Mouse (Mus musculus): ENCODE results near the gene Adam12.

Adam12 gene

DNA sequence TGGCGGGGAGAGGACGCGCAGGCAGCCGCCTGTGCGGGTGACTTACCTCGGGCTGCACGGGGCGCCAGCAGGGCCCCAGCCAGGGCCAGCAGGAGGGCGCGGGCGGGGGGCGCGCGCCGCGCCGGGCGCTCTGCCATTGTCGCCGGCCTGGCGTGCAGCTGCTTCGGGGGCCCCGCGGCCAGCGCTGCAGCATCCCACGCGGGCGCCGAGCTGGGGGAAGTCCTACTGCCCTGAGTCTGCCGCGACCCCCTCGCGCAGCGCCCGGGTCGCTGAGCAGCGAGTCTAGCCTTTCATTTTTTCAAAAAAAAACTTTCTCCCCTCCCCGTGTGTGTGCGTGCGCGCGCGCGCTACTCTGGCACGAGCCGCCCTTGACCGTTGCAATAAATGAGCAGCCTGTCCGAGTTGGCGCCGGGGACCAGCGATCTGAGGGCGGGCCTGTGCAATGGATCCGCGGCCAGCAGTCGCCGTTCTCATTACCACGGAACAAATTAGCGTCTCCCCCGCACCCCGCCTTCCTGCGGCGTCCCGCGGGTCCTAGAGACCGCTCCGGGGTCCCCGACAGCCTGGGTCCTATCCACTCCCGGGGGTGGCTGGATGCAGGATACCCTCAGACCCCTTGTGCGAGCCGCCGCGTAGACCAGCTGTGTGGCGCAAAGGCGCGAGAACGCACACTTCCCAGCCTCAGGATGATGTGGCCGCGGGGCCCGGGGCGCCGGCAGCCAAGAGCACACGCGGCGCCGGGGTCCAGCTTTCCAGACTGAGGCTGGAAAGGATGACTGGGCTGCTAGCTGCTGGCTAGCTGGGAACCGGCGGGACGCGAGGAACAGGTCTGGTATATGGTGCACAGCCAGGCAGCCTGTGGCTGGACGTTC lies 7.0 kb downstream of the Adam12 start:
- DNase-seq (ENCODE audit: low spot score), result peak; percentile 51

DNA sequence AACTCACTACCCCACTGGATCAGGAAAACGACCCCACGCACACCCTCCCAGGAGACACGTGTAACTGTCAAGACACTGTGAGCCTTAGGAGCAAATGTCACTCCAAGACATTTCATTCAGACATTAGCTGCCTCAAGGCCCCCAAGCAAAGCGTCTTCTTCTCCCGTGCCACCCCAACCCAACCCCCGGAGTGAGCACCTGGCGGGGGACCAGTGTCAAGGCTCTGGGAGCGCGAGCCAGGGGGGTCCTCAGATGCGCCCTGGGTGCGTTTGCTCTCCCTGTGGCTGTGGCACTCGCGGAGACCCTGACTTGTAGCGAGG lies 7.6 kb downstream of the Adam12 start:
- DNase-seq (ENCODE audit: low spot score), result no peak

DNA sequence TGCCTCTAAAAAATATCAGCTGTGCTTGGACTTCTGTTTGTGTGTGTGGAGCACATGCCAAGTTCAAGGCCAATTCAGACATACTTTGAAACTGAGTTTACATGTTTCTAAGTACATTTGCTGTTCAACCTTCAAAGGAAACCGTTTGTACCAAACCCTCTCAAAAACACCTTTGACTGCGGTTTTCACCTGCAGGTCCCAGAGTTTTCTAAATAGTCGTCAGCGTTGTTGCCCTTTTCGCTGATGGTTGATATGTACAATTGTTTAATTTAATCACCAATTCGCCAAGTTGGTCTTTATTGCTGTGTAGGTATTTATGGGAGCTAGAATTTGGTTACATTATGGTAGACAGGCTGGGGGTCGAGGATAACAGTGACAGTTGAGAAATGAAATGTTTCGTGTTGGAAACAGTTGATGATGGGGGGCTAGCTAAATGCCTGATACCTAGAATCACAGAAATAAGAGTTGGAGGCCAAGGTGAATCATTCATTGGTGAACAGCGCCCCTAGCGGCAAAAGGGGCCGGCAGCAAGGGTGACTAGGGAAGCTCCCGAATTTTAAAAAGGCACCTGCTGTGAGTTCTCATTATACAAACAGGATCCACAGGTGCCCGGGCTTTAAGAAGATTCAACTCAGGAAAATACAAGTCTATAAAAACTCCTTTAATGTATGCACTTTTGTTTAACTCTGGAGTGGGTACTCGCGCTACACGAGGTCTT lies 8.3 kb downstream of the Adam12 start:
- peak; percentile 73 for DNase-seq (ENCODE audit: low spot score)

DNA sequence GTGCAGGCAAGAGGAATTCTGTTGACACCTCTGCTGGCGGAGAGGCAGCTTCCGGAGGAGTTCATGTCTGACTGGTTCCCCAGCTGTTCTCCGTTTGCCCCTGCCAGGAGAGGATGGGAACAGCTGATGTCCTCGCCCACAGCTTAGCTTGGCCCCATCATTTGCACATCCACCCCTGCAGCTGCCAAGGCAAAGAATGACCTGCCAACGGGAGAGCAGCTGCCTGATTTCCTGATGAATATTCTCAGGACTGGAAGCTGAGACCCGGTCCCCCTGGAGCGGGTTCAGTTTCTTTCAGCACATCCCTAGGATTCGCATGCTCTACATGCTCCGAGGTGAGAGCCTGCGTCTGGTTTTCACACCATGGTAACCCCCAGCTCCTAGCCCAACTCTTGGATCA lies 24.0 kb downstream of the Adam12 start:
- DNase-seq (ENCODE audit: low spot score), result no peak

DNA sequence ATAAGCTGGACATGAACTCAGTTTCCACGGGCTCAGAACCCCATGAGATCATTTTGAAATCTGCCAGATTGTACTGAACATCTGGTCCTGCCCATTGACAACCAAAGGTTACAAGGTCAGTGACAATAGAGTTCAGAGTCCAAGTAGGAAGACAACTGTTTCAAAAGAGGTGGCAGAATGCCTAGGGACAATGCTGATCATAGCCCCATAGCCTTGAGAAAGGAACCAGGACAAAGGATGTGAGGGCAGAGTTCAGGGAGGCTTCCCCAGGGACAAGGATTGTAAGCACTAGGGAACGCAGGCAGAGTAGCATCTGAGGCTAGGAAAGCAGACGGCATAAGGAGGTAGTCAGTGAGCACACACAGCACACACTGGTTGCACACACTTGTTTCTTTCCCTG lies 38.9 kb downstream of the Adam12 start:
- no peak for DNase-seq (ENCODE audit: low spot score)

DNA sequence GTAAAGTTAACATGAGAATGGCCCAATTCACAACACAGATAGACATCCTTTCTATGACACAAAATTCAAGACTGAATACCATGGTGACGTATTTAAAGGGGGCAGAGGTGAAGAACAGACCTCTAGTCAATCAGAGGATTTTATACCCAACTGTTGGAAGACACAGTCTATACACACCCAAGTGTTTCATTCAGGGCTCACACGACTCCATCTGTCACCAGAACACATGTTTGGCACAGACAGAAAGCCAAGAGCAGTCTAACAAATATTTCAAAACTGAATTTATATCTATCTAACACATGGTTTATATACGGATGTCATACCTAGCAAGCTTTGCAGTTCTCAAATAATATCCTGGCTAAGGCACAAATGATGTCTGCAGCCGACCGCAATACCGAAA lies 41.8 kb downstream of the Adam12 start:
- no peak for DNase-seq (ENCODE audit: low spot score)

DNA sequence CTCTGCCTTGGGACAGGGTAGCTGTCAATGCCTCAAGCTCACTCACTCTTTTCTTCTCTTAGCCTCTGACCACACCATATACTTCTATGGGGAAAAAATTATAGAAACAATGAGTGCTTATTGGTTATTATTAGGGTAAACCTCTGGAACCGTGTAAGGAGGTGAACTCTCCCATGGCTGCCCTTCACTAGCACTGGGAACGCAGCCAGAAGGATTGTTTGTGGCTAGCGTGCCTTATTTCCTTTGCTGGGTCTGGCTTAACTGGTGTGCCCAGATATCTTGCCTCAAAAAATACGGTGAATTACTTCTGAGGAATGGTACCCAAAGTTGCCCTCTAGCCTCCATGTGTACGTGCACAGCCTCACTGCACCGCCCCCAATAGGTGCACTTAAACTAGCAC lies 43.4 kb downstream of the Adam12 start:
- no peak for DNase-seq (ENCODE audit: low spot score)

DNA sequence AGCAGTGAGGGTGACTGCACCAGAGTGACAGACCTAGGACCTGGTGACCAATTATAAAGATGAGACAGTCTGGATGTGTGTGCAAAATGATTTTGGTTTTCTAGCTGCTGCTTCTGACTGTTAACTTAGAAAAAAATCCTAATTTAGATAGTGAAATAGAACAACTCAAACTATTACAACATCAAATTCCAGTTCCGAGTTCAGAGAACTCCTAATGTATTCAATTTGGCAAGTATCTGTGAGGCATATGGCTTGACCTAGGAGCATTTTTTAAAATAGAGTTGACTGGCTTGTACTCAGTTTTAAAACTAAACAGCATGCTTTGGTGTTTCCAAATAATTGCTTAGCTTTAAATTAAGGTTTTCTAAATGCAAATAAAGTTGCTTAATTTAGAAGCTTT lies 44.0 kb downstream of the Adam12 start:
- DNase-seq (ENCODE audit: low spot score), result no peak

DNA sequence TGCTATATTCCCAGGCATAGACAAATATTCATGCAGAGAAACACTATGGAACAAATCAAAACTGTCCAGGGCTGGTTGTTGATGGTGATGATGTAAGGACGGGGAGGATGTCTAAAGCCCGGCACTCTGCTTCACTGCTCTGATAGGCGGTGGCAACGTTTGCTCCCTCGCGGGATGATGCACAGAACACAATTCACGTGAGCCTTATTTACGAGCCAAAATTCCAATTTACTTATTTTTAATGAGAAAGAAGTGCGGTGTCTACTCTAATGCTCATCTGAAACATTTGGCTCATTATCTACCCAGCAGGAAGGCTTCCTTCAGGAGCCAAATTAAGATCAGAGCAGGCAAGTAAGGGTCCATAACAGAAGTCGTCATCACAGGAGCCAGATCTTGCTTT lies 45.4 kb downstream of the Adam12 start:
- no peak for DNase-seq (ENCODE audit: low spot score)

DNA sequence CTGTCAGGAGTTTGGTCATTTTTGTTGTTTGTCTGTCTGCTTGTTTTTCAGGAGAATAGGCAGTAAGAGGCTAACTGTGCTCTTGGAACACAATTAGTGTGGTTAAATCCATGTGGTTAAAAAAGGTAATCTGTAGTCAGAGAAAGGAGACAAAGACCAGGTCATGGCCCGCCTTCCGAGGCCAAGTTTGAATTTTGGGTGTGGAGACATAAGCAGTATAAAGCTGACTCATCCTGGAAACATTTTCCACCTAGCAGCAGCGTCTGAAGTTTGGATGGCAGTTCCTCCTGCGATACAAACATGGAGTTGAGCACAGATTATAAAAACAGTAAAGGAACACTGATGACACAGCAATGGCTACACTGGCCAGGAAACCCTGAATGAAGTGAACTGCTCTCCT lies 46.2 kb downstream of the Adam12 start:
- no peak for DNase-seq (ENCODE audit: low spot score)

DNA sequence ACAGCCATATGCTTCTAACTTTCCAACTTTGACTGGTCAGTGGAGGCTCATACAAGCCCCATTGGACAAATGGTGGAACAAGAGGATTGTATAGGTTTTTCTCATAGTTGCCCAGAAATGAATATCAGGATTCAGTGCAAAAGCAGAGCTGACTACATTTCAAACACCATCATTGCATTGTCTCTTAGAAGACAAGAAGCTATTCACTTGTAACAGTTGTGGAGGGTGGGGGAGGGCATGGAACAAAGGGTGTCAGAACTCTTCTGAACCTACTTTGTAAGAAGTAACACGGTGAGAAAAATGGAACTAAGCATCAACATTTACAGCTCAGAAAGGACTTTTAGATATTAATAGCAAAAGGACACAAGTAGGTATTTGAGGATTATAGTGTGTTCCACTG lies 50.2 kb downstream of the Adam12 start:
- DNase-seq (ENCODE audit: low spot score), result no peak

DNA sequence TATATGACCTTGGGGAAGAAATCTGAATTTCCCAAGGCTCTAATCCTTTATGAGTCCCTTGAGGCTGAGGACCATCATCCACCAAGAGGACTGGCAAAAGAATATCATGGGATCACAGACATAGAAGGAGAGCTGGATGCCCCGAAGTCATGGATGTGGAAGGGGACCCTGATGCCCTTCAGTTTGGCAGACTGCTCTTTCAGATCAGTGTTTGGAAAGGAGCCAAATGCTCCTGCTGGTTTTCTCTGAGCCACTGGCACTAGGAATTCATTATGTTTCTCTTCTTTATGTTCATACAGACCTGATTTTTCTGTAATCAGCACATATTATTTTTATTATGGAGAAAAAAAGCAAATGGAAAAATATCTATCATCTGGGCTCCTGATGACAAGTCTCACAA lies 50.9 kb downstream of the Adam12 start:
- DNase-seq (ENCODE audit: low spot score), result no peak

DNA sequence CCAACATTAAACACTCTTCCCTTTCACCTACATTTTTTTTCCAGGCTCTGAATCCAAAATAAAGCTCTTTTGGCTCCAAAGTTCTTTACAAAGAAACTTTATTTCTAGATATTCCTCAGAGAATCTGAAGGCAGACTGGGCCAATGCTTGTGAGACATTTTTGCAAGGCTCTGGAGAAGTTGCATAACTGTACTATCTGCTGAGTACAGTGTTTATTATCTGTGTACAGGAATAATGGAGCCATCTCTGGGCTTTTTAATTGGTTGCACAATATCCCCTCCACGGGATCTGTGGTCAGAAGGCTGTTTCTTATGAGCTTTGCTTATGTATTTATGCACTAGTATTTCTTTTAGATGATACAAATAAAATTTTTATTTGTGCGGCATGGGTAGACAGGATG lies 54.9 kb downstream of the Adam12 start:
- DNase-seq (ENCODE audit: low spot score), result no peak

DNA sequence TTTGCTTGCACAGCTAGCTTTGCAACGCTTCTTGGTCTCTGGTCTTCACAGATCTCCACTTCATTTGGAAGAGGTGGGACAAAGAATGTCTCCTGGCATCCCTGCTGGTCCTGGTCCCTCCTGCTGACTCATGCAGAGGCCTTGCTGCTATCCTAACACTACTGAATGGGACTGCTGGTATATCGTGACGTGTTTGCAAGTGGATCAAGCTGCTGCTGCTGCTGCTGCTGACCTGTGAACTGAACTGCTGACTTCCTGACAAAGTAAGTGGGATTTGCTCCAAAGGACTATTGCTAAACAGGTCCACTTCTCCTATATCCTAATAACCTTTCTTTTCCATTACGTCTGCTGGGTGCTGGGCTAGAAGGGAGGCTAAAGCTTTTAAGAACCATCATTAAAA lies 56.7 kb downstream of the Adam12 start:
- no peak for DNase-seq (ENCODE audit: low spot score)

DNA sequence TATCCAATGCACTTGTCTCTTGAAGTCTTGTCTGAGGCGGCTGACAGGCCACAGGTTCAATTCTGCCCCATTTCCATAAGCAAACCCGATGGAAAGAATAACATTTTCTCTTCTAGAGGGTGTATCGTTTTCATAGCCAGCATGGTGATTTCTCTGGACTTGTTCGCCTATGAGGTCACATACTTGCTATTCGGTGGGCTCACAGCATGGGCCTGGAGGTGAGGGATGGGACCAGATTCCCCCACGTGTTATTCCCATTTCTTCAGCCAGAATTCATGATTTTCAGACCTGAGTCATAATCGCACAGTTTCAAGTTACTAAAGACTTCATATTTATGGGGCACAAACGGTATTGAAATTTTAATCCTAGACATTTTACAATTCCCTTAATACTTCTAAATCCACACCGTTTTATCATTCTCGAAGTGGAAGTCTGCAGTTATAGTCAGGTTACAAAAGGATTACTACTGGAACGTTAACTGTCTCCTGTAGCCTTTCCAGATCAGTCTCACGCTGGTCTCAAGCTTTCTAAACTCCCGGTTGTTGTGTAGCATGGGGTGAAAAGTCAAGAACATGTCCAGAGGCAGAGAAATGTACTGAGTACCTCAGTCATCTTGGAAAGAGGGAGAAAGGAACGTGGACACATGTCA lies 58.4 kb downstream of the Adam12 start:
- DNase-seq (ENCODE audit: low spot score), result no peak

DNA sequence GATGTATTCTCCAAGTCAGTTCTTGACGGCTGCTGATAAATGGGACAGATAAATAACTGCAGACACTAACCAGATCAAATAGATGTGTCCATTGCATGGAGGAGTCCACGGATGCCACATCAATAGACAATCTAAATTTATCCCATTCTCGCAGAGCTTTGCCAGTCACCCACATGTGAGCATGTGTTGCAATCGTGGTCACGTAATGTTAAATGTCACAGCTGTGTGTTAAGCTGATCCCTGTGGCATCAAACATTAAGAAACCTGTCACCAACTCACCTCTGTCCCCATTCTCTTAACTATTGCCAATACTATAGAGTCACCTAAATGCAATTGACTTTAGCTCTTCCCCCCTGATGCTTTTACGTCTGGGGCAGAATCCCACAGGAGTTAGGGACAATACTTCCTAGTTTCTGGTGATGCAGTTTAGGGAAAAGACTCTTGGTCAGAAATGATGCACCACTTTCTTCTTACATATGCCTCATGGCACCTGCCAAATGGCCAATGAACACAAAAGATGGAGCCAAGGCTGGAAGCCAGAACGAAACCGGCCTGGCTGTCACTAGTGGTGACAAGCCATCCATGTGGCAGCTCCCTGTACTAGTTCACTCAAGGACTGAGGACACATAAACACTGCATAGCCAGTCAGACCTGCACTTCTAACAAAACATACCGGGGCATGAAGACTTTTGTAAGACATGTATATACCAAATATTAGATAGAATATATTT lies 61.6 kb downstream of the Adam12 start:
- DNase-seq (ENCODE audit: low spot score), result no peak

DNA sequence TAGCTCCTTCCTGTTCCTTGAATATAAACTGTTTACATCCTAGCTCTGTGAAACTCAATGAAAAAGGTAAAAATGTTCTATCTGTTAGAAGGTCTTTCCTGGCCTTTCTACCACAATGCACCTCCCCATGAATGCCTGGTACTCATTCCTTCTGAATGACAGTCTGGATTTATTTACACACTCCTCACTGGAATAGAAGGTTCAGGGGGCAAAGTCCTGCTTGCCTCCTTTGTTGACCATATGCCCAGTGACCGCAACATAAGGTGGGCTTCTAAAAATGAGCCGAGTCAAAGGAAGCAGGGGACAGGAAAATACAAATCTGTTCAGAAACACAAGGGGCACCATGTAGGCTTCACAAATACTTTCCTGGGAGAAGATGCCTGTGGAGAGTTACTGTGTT lies 62.2 kb downstream of the Adam12 start:
- DNase-seq (ENCODE audit: low spot score), result no peak

DNA sequence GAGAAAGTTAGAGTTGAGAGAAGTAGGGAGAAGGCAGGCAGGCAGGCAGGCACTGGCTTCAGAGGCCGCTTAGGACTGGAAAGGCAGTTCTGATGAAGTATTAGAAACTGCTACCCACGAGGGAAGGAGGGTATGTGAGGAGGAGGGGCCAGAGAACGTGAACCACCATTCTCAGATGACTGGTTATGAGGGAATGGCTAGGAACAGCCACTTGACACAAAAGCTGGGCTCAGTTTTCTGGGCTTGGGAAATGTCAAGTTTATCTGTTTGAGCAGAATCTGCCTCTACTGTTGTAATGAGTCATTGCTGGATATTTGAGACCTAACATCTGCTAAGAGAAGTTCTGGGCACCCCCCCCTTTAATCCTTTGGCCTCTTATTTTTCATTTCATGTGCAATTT lies 64.4 kb downstream of the Adam12 start:
- no peak for DNase-seq (ENCODE audit: low spot score)

DNA sequence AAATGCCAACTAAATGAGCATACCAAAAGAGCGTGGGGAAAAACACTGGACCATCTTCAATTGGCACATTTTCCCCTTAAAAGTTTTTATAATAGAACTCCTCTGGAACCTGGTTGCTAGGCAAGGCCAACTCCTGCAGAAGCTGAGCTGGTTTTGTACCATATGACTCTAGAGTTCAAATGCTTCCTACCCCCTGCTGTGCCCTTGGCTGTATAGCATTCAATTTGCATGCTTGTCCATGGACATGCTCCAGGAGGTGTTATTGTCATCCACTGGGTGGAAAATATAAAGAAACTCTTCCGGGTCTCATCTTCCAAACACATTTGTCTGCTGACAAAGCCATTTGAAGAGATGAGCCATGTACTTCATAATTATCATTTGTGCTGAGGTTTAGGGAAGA lies 68.2 kb downstream of the Adam12 start:
- no peak for DNase-seq (ENCODE audit: low spot score)

DNA sequence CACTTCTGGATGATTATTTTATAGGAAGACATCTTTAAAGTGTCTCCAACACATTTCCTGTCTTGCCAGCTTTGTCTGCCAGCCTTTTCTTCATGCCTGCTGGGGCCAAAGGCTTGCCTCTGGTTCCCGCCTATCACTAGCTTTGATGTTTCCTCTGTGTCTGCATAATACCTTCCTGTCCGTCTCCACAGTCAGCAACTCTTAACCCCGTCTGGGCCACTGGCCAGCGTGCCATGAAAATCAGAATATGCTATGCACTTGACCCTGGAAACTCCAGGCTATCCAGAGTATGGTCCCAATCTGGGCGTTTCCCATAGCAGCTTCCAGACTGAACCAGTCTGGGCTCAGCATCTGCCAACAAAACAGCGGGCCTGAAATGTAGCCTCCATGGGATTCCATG lies 69.1 kb downstream of the Adam12 start:
- DNase-seq (ENCODE audit: low spot score), result no peak

DNA sequence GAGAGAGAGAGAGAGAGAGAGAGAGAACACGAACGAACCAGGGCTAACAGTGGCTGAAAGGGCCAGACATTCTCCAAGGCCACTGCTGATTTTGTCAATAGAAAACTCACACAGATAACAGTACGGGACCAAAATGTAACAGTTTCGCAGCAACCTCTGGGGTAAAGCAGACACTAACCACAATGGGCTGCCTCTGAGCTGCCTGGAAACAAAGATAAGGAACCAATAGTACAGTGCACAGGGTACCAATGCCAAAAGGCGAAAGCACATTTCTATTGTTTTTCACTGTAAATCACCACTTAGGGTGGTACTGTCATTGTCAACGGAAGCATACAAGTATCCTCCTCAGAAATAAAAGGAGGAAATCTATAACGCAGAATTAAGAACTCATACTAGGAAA lies 72.3 kb downstream of the Adam12 start:
- DNase-seq (ENCODE audit: low spot score), result no peak

DNA sequence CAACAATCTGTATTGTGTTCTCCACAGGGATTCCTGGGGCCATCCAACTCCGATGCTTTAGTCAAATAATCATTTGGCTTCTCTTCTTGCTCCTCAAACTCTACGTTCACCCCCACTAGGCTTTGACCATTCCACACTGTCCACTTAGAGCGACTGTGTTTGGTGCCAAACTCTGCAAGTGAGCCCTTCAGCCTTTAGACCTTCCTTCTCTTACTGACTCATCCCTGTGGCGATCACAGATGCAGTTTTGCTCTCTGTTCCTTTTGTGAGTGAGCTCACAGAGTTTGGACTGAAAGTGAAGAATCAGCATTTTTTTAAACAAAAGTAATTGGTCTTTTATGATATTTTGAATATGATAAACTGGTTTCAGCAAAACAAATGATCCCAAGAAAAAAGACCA lies 80.6 kb downstream of the Adam12 start:
- DNase-seq (ENCODE audit: low spot score), result peak; percentile 21

DNA sequence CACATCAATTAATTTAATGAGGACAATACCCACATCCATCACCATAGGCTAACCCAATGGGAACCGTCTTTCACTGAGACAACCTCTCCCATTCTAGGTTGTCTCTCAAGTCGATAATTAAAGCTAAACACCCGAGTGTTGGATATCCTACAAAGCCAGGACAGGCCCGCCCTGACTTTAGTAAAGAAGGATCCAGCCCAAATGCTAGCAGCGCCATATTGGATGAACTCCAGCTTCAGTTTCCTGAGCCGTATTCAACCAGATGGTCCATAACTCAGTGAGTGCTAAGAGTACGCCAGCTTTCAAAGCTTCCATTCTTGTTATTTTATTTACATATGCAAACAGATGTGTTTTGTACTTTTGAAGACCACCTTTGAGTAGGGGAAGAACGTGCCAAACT lies 81.6 kb downstream of the Adam12 start:
- DNase-seq (ENCODE audit: low spot score), result no peak
